Mouse (Mus musculus): ENCODE measurements around the gene Txnrd2. TPM values are rescaled to one million over a fixed set of nuclear protein-coding genes. Genes with fewer than 3 reads are reported as not detected.

Gene Txnrd2
- total RNA-seq, 1 experiment, result 7.9 TPM

- Histone ChIP-seq H3K27ac (ENCODE audit: insufficient read depth, low read depth, low read length, poor library complexity, severe bottlenecking) (no peak overlapping the region), H3K4me3 (ENCODE audit: insufficient read depth in 1 of 2, low read depth in 1 of 2, low read length in 2 of 2, poor library complexity in 1 of 2, severe bottlenecking in 1 of 2) (no peak overlapping the region), H3K9me3 (ENCODE audit: control insufficient read depth, insufficient read depth, low read depth, low read length) (no peaks in the 10 kb centered on the region), H3K4me1 (ENCODE audit: control insufficient read depth in 2 of 2, insufficient read depth in 2 of 2, low read length in 2 of 2, poor library complexity in 1 of 2) (peaks cover 0 to 6% of the 10 kb centered on the region in 2 experiments; a peak in 1 of 4 replicates), H3K36me3 (ENCODE audit: control insufficient read depth, insufficient read depth, low read length, poor library complexity, severe bottlenecking) (peaks cover 18% of the 10 kb centered on the region), H3K9ac (ENCODE audit: insufficient read depth, low read depth, low read length, poor library complexity, severe bottlenecking) (no peak overlapping the region)
- no peak for DNase-seq (ENCODE audit: low read depth, low spot score)
- no peak for TF ChIP-seq CHD2 (IDR thresholded peaks at IDR 0.05; ENCODE audit: low read depth, low read length)
- in situ Hi-C loops (cut with MboI; ENCODE audit: low sequenced_read_pairs in 2 of 2, unreplicated experiment in 2 of 2), result no loop called here
Measured at GRCm38 (mm10) chr16:18503566-18504342, 77.6 kb downstream of the Txnrd2 start.

- TF ChIP-seq MAFK (IDR thresholded peaks at IDR 0.05; ENCODE audit: insufficient read depth, low read depth, low read length) (no peak), ZC3H11A (IDR thresholded peaks at IDR 0.05; ENCODE audit: borderline replicate concordance, low read depth, low read length) (no peak), CHD2 (IDR thresholded peaks at IDR 0.05; ENCODE audit: low read depth, low read length) (no peak), ZNF384 (IDR thresholded peaks at IDR 0.05; ENCODE audit: low read depth, low read length) (no peak), HCFC1 (IDR thresholded peaks at IDR 0.05; ENCODE audit: borderline replicate concordance, insufficient read depth, low read length) (no peak)
- Histone ChIP-seq H3K4me1 (ENCODE audit: control insufficient read depth in 2 of 2, insufficient read depth in 2 of 2, low read length in 2 of 2, poor library complexity in 1 of 2) (no peaks in the 10 kb centered on the region), H3K9me3 (ENCODE audit: control insufficient read depth, insufficient read depth, low read depth, low read length) (no peaks in the 10 kb centered on the region), H3K4me3 (ENCODE audit: insufficient read depth in 1 of 2, low read depth in 1 of 2, low read length in 2 of 2, poor library complexity in 1 of 2, severe bottlenecking in 1 of 2) (no peak overlapping the region), H3K27ac (ENCODE audit: insufficient read depth, low read depth, low read length, poor library complexity, severe bottlenecking) (no peak overlapping the region), H3K36me3 (ENCODE audit: control insufficient read depth, insufficient read depth, low read length, poor library complexity, severe bottlenecking) (peaks cover 9% of the 10 kb centered on the region), H3K9ac (ENCODE audit: insufficient read depth, low read depth, low read length, poor library complexity, severe bottlenecking) (no peak overlapping the region)
- DNase-seq (ENCODE audit: low read depth, low spot score), result no peak
- in situ Hi-C loops (cut with MboI; ENCODE audit: low sequenced_read_pairs in 2 of 2, unreplicated experiment in 2 of 2), result no loop called here
Measured at GRCm38 (mm10) chr16:18506524-18507199, 80.5 kb downstream of the Txnrd2 start.

GRCm38 (mm10) chr16:18507200-18507549 lies 81.0 kb downstream of the Txnrd2 start:
- DNase-seq (ENCODE audit: low read depth, low spot score), result no peak
- TF ChIP-seq ZC3H11A (IDR thresholded peaks at IDR 0.05; ENCODE audit: borderline replicate concordance, low read depth, low read length), result no peak
- TF ChIP-seq HCFC1 (IDR thresholded peaks at IDR 0.05; ENCODE audit: borderline replicate concordance, insufficient read depth, low read length), result no peak
- no peak for TF ChIP-seq MAFK (IDR thresholded peaks at IDR 0.05; ENCODE audit: insufficient read depth, low read depth, low read length)
- no peak for TF ChIP-seq CHD2 (IDR thresholded peaks at IDR 0.05; ENCODE audit: low read depth, low read length)
- no peak for TF ChIP-seq ZNF384 (IDR thresholded peaks at IDR 0.05; ENCODE audit: low read depth, low read length)
- H3K27ac ChIP-seq (ENCODE audit: insufficient read depth, low read depth, low read length, poor library complexity, severe bottlenecking), result no peak overlapping the region

GRCm38 (mm10) chr16:18511741-18512140 lies 85.6 kb downstream of the Txnrd2 start:
- no peak overlapping the region for H3K9ac ChIP-seq (ENCODE audit: insufficient read depth, low read depth, low read length, poor library complexity, severe bottlenecking)
- H3K4me1 ChIP-seq (ENCODE audit: control insufficient read depth in 2 of 2, insufficient read depth in 2 of 2, low read length in 2 of 2, poor library complexity in 1 of 2), result no peaks in the 10 kb centered on the region
- no peaks in the 10 kb centered on the region for H3K36me3 ChIP-seq (ENCODE audit: control insufficient read depth, insufficient read depth, low read length, poor library complexity, severe bottlenecking)
- H3K27ac ChIP-seq (ENCODE audit: insufficient read depth, low read depth, low read length, poor library complexity, severe bottlenecking), result no peak overlapping the region
- TF ChIP-seq MAFK (IDR thresholded peaks at IDR 0.05; ENCODE audit: insufficient read depth, low read depth, low read length), result no peak
- TF ChIP-seq HCFC1 (IDR thresholded peaks at IDR 0.05; ENCODE audit: borderline replicate concordance, insufficient read depth, low read length), result no peak
- TF ChIP-seq CHD2 (IDR thresholded peaks at IDR 0.05; ENCODE audit: low read depth, low read length), result no peak
- TF ChIP-seq ZC3H11A (IDR thresholded peaks at IDR 0.05; ENCODE audit: borderline replicate concordance, low read depth, low read length), result no peak
- TF ChIP-seq ZNF384 (IDR thresholded peaks at IDR 0.05; ENCODE audit: low read depth, low read length), result no peak
- in situ Hi-C loops (cut with MboI; ENCODE audit: low sequenced_read_pairs in 2 of 2, unreplicated experiment in 2 of 2), result no loop called here
- no peak overlapping the region for H3K4me3 ChIP-seq (ENCODE audit: insufficient read depth in 1 of 2, low read depth in 1 of 2, low read length in 2 of 2, poor library complexity in 1 of 2, severe bottlenecking in 1 of 2)
- DNase-seq (ENCODE audit: low read depth, low spot score), result no peak
- no peaks in the 10 kb centered on the region for H3K9me3 ChIP-seq (ENCODE audit: control insufficient read depth, insufficient read depth, low read depth, low read length)

More at GRCm38 (mm10) chr16:18507200-18507549, 81.0 kb downstream of the Txnrd2 start:
- in situ Hi-C loops (cut with MboI; ENCODE audit: low sequenced_read_pairs in 2 of 2, unreplicated experiment in 2 of 2), result no loop called here
- H3K4me1 ChIP-seq (ENCODE audit: control insufficient read depth in 2 of 2, insufficient read depth in 2 of 2, low read length in 2 of 2, poor library complexity in 1 of 2), result no peaks in the 10 kb centered on the region
- no peaks in the 10 kb centered on the region for H3K9me3 ChIP-seq (ENCODE audit: control insufficient read depth, insufficient read depth, low read depth, low read length)
- peaks cover 6% of the 10 kb centered on the region; the same call in 1 of the 2 replicates for H3K36me3 ChIP-seq (ENCODE audit: control insufficient read depth, insufficient read depth, low read length, poor library complexity, severe bottlenecking)
- no peak overlapping the region for H3K9ac ChIP-seq (ENCODE audit: insufficient read depth, low read depth, low read length, poor library complexity, severe bottlenecking)
- H3K4me3 ChIP-seq (ENCODE audit: insufficient read depth in 1 of 2, low read depth in 1 of 2, low read length in 2 of 2, poor library complexity in 1 of 2, severe bottlenecking in 1 of 2), result no peak overlapping the region

Data from ES-E14 (cell line).